Mouse (Mus musculus): ENCODE data around the gene Olfr1045.

DNA sequence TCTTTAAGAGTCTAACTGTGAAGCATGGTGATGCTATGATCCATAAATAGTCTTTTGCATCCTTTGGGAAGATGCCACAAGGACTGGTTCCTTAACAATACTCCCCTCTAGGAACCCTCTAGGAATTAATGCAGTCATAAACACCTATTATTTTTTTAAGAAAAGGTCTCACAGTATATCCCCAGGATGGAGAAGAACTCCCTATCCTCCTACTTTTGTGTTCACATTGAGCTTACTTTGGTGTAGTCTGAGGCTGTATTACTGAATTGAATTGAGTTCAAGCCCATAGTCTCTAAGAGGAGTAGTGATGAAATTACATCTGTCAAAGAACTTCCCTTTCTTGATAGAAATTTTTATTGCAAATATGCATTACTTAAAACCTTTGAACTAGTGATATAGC, at the start of gene Olfr1045:
- no peak for TF ChIP-seq CTCF (IDR thresholded peaks at IDR 0.05; ENCODE audit: low read depth)
- no peak for TF ChIP-seq EP300 (optimal IDR thresholded peaks at IDR 0.05)
